Mouse (Mus musculus) frontal cortex, adult (tissue): ENCODE measurements at regions not wholly inside any gene's neighbourhood (a gene's known extent, or its start where the extent isn't known, plus 50 kb on each side); places are given as distances from the start of the nearest gene placed in this dataset.

ENCODE experiments used
- ATAC-seq: cut with Nextera tagmentation; 2 replicates; pipeline ENCODE4 v1.9.2; 2017; ENCODE audit warnings: mild to moderate bottlenecking, moderate library complexity, mixed read lengths; ENCODE audit not compliant: low TSS enrichment

- ATAC-seq, result no peak
Measured at GRCm38 (mm10) chr9:87784872-87785271, 53.8 kb upstream of the Tbx18 start.

DNA sequence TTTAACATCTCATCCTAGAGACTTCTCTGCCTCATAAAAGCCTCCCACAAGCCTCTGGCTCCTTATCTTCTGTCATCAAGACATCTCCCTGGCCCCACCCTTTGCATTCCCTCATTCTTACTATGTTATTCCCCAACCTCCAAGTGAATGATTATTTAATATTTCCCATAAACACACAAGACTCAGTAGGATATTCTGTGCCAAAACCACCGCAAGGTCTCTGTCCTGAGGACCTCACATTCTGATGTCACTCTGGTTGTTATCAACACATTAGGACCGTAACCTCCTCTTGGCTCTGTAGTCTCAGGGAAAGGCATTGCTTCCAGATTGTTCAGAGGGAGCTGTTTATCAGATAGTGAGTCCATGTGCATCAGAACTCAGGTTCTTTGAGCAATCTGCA, 80.7 kb upstream of the Tbx18 start:
- ATAC-seq, result no peak

DNA sequence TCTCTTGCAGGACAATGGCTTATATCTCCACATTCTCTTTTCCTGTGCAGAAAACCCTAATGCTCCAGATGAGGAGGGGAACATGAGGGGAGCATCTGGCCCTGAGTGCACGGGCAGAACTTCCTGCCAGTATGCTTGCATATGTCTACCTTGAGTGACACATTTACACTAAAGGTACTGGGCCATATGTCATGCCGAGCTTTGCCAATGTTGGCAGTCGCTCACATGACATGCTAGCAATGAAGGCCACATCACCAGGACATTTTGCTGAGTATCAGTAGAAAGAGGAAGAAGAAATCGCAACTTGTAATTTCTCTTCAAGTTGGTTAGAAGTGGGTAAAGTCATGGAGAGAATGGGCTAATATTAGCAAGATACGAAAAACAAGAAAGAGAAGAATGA, 91.2 kb upstream of the Tbx18 start:
- no peak for ATAC-seq

GRCm38 (mm10) chr9:87824691-87825230, 93.7 kb upstream of the Tbx18 start:
- ATAC-seq, result no peak

GRCm38 (mm10) chr9:87843898-87844297, 112.8 kb upstream of the Tbx18 start:
- no peak for ATAC-seq

DNA sequence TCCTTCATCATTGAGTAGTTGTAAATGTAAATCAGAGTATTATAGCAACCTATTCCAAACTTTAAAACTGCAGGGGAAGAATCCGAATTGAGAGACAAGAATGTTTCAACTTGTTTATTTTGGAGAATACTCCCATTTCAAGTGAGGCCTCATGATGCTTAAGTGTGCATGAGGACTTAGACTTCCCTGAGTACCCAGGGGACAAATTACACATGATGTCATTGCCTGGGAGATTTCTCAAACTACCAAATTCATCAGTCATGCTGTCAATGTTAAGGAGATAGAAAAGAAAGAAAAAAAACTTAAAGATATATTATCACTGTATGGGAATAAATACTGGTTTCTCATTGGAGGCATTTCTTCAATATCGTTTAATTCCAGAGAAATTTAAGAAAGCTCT, 113.4 kb upstream of the Tbx18 start:
- no peak for ATAC-seq

DNA sequence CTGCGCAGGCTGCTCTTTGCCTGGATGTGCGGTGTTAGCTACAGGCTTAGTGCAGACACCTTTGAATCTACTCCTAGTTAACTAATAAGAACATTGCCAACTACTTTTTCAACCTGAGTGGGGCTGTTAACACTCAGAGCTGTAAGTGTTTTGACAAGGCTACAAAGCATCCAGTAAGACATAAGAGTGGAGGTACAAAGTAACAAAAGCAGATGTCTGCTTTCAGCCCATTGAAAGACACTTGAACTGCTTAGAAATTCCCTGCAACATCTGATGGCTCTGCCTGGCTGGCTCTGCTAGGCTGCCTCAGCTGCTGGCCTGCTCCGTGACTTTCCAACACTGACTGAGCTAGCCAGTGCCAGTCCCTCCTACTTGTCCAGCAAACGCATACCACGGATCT, 117.8 kb upstream of the Tbx18 start:
- ATAC-seq, result no peak

- ATAC-seq, result no peak
Measured at GRCm38 (mm10) chr9:87850133-87850532, 119.1 kb upstream of the Tbx18 start.

DNA sequence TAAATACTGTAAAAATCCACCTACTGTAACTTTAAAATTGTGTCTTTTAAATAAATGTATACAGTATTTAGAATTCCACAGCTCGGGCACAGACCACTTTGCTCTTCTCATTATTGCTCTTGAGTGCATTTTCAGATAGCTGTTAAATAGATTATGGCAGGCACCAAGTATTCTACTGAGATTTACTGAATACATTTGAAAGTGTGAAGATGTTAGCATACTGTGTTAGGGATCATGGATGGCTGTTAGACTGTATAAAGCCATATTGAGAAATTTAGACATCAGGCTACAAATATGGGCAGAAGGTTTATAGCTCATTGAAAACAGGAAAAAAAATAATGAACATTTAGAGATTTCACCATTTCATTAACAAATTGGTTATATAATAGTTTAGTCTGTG, 130.5 kb upstream of the Tbx18 start:
- ATAC-seq, result no peak

DNA sequence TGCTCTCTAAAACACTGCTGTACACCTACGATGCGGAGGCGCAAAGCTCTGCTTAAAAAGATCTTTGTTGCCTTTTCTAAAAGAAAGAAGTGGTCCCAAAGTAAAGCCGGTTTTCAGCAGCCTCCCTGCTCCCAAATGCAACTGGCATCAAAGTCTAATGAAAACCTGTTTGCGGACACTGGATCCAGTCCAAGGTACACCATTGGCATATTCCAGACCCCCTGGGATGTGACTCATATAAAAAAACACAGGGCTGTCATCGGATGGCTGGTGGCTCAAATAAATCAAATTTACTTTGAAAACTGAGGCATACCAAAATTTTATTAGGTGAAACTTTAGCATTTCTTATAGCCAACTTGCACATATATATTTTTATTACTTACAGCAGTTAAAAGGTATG, 134.2 kb upstream of the Tbx18 start:
- ATAC-seq, result no peak

DNA sequence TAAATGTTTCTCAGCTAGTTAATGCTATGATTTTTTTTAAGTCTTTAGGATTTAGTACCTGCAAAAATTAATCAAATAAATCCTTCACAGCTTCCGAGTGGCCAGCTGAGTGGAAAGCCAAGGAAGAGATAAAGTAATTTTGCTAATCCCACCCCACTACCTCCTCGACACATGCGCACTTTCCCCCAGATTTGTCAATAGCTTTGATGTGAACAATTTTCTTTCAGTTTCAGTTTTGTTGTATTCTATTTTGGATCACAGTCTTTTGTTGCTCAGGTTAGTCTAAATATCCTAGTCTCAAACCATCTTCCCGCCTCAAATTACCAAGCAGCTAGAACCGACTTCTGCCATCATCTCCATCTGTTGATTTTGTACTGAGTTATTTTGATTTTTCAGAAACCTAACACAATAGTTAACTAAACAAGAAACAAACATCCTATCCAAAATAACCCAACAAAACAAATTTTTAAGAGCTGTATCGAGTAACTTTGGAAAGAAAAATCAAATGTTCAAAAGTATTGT, 141.4 kb upstream of the Tbx18 start:
- no peak for ATAC-seq

DNA sequence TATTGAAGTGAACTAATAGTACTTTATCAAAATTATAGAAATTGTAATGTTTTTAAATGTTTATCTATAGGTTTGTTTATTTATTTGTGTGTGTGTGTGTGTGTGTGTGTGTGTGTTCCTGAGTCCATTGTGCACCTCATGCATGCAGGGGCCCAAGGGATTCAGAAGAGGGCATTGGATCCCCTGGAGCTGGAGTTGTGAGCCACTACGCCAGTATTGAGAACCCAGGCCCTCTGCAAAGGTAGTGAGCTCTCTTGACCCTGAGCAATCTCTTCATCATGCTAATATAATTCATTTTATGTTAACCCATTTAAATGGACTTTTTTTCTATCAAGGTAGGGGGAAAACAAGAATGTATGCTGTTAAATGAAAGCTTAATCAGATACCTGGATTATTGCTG, 151.5 kb upstream of the Tbx18 start:
- no peak for ATAC-seq

DNA sequence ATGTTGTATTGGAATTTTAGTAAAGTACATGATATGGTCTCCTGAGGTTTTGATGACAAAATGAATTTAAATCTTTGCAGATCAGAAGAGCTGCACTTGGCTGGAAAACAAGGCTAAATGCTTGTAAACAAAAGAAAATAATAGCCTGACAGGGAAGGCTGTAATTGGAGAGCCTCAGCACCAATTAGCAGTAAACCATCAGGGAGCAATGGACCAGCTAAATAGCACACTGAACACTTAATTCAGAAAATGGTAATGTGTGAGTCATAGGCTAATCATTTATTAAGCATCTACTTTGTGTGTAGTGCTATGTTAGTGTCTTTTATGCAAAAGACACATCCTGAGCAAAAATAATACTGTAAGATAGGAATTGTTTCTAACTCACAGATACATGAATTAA, 152.0 kb upstream of the Tbx18 start:
- ATAC-seq, result no peak

- ATAC-seq, result no peak
Measured at GRCm38 (mm10) chr9:87894051-87894450, 163.0 kb upstream of the Tbx18 start.

- no peak for ATAC-seq
Measured at GRCm38 (mm10) chr9:87894596-87894995, 163.5 kb upstream of the Tbx18 start.

DNA sequence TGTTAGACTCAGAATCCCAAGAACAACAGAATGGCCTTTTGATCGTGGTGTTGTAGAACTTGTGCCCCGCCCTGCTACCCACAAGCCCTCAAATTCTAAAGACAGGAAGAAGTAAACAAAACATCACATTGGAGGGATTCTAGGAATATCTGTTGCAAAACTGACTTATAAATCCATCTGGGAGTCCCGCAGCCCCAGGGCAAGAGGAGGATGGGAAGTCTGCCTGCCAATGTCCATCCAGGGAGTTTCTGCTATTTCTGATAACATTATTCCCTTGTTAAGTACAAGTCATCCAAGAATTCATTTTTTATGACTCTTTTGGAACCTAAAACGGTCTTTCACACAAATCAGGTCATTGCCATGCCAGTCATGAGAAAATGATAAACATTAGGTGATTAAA, 164.5 kb upstream of the Tbx18 start:
- no peak for ATAC-seq

DNA sequence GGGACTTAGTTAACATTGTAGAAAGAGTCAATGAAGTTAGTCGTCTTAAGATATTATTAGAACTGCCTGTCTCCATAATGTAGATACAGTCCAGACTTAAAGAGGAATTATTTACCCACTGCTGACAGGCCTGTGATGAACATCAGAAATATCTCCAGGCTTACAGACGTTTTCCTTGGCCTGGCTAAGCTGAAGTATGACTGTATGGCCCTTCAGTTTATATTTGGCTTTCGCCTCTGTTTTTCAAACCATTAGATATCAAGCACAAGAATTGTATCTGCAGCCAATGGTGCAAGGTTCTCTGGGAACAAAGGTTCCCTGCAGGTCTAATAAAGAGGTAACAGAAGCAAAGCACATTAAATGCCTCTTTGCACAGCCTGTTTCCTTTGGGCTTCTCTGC, 166.3 kb upstream of the Tbx18 start:
- no peak for ATAC-seq

- ATAC-seq, result no peak
Measured at GRCm38 (mm10) chr9:87899368-87899767, 168.3 kb upstream of the Tbx18 start.

DNA sequence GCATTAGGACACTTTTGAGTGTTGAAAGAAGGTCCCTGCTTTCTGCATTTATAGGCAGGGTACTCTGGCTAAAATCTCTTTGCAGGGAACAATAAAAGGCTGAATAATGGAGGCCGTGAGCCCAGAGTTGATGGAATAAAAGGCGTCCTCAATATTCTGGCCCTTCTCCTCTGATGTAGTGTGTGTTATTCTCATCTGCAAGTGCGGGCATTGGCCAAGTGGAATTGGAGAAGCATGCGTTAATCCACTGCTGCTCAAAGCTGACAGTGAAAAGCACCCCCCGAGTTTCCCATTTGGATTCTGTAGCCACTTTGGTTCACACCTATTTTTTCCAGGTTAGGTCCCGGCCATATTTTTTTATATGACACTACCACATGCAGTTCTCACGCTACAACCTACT, 168.7 kb upstream of the Tbx18 start:
- ATAC-seq, result no peak

GRCm38 (mm10) chr9:87921291-87921690, 190.2 kb upstream of the Tbx18 start:
- no peak for ATAC-seq

DNA sequence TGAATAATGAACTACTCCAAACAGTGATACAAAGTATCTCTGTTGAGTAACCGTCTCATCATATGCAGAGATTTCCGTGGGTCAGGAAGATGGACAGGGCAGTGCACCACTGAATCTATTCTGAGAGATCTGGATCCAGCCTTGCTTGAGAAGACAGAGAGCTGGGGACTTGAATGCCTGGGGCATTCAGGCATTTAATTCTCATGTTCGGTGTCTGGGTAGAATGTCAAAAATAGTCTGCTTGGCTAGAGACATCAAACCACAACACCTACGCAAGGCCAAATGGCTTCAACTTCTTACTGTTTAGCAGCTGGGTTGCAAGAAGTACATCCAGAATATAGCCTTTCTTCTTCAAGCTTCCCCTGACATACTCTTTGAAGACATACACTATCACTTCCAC, 194.1 kb upstream of the Tbx18 start:
- ATAC-seq, result no peak

- no peak for ATAC-seq
Measured at GRCm38 (mm10) chr9:87933230-87933629, 202.2 kb upstream of the Tbx18 start.

GRCm38 (mm10) chr9:87952426-87952825, 221.4 kb upstream of the Tbx18 start:
- no peak for ATAC-seq

DNA sequence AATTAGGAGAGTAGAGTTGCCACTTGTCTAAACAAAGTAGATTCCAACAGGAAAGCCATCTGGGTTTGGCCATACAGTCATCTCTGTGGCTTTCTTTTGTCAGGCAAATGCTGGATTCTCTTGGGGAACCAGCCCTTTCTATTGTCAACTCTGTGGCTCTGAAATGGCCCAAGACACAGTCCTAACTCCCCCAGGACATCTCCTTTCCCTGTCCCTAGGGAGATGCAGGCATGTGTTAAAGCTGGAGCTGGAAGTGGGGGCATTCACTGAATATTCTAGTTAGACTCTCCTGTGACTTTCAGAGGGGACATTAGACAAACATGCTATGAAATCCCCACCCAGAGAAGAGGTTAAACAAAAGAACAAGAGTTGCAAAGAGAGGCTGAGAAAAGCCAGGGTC, 223.9 kb upstream of the Tbx18 start:
- ATAC-seq, result no peak

GRCm38 (mm10) chr9:87961796-87962195, 230.7 kb upstream of the Tbx18 start:
- ATAC-seq, result no peak
